Mouse (Mus musculus) adrenal gland, postnatal 10 days (tissue): ENCODE measurements around the gene Dnm2. TPM values are rescaled to one million over a fixed set of nuclear protein-coding genes. Genes with fewer than 3 reads are reported as not detected.
"Not testable (repeated sequence)": the region's sequence is repeated elsewhere in the genome, so short reads cannot be mapped to it uniquely, and the experiment has no call there.

ENCODE experiments used
- DNase-seq: peaks from one replicate; pipeline ENCODE4 v3.0.0; 2021; ENCODE audit warnings: mixed read lengths
- total RNA-seq, 2 experiments: library from RNA; stranded (reverse); gene quantifications; 2 replicates each; pipeline ENCODE4 v1.2.3; 2021

The Dnm2 gene
- total RNA-seq, 2 experiments from 2014 or later, result 79.1 to 94.7 TPM

DNA sequence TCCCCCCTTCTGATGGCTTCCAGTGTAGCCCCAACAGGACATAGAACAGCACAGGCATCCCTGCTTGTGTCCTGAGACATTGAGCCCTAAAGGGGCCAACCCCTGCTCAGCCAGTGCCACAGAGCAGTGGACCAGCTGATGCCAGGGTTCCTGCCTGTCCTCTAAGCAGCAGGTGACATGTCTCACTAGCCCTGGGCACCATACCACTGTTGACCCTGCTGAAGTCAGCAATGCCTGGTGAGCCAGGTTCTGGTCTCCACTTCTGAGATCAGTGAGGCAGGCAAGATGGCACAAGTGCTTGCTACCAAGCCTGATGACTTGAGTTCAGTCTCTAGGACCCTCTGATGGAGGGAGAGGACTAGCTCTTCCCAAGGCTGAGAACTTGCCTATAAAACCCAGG, 81.1 kb downstream of the Dnm2 start:
- DNase-seq, result no peak

DNA sequence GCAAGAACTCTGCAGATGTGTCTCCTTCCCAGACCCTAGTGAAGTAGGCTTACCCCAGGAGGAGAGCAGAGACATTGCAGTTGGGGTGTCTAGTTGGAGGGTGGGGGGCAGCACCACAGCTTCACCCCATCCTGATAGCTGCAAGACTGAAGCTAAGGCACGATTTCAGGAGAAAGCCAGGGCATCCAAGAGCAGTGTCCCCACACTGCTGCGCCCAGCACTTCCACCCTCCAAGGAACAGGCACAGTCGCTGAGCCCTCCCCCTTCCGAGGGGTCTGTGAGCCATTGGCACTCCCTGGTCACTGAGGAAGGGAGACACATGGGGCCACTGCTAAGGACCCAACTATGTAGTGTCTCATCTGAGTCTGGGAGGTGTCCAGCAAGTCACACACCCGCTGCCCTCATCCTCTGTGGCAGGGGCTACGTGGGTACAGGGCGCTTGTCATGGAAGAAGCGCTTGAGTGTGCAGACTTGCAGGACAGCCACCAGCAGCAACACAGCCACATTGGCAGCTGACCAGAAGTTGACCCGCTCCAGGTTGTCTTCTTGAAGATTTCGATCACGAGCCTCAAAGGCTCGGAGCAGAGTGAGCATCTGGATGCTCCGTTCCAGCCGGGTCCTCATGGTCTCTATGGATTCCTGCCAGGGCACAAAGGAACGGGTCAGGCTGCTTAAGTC, 83.2 kb downstream of the Dnm2 start:
- DNase-seq, result no peak

DNA sequence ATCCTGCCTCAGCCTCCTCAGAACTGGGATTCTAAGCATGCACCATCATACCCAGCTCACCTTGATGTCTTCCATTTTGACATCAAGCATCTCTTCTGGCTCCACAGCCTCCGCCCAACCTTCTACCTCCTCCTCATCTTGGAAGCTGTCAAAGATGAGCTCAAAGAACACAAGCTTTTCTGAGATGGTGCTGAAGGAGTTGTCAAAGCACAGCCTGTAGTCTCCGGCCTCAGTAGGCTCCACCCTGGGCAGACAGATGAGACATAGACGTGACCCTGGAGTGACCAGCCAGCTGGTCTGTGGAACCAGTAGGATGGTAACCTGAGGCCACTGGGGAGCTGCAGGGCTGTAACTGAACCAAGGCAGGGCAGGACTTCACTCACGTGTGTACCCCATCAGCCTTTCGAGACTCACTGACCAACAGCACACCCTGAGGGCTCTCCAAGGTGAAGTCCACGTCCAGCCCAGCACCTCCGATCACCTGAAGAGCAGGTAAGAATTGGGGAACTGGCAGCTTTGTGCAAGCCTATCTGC, 84.2 kb downstream of the Dnm2 start:
- no peak for DNase-seq

DNA sequence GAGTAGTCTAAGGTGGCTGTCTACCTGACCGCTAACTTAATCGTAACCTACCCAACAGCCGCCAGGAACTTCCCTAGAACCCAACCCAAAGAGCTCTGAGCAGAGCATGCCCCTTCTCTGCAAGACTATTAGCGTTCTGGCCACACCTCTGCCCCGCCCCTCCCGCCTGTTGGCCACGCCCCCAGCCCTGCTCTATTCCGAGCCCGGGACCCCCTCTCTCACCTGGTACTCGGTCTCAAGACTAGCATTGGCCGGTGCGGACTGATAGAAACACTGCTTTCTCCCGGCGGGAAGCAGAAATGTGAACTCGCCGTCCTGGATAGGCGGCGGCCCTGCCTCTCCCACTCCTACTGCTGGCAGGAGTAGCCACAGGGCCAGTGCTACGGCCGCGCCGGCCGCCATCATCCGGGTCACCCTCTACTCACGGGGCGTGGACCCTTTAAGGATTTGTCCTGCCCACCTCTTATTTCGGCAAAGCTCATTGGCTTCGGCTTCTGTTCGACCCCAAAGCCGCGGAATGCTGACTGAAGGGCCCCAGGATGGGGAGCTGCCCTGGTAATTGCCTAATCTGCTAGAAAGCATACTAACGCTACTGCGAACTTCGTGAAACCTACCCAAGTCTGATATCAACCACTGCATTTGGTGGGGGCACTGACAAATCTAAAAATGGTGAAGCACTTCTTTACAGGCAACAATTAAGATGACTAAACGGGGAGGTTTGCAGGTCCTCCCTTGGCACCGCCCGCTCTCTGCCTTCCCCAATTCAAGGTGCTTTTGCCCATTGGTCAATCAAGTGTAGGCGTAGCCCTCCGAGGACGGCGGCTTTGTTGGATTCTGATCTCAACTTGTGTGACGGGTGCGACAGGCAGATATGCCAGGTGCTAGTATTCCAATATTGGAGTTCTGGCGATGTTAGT, 85.3 kb downstream of the Dnm2 start, which contains the start of gene Tmed1:
TSS of gene Tmed1 (minus strand) at position 481 of the 917 bp plus-strand sequence.
- DNase-seq, result peak; percentile 96

DNA sequence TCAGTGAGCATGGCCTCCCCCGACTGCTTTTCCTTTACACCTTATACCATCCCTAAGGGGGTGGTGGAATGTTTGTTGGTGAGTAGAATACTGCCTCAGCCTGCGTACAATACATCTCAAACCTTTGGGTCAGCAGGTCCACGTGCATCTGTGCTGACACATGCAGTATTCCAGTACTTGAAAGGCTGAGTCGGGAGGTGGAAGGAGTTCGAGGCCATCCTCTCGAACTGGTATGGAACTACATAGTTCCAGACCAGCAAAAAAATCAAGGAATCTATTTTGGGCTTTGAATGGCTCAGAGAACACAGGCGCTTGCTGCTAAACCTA, 85.9 kb downstream of the Dnm2 start:
- DNase-seq, result no peak

DNA sequence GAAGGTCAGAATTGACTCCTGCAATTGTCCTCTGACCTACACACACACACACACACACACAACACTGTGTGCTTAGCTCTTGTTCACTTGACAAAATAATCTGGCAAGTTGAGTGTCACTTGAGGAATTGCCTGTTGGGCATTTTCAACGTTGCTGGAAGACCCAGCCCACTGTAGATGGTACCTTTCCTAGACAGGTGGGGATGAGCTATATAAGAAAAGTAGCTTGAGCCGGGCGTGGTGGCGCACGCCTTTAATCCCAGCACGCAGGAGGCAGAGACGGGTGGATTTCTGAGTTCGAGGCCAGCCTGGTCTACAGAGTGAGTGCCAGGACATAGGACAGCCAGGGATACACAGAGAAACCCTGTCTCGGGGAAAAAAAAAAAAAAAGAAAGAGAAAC, 86.3 kb downstream of the Dnm2 start:
- no peak for DNase-seq

DNA sequence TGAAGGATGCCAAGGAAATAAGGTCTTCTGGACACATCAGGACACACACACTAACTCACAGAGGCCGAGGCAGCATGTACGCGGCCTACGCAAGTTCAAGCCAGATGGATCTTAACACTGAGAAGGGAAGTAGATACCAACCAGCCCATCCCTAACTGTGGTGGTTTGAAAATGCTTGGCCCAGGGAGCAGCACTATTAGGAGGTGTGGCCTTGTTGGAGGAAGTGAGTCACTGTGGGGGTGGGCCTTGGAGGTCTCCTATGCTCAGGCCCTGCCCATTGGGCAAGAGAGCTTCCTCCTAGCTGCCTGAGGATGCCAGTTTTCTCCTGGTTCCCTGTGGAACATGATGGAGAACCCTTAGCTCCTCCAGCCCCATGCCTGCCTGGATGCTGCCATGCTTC, 88.8 kb downstream of the Dnm2 start:
- DNase-seq, result no peak

DNA sequence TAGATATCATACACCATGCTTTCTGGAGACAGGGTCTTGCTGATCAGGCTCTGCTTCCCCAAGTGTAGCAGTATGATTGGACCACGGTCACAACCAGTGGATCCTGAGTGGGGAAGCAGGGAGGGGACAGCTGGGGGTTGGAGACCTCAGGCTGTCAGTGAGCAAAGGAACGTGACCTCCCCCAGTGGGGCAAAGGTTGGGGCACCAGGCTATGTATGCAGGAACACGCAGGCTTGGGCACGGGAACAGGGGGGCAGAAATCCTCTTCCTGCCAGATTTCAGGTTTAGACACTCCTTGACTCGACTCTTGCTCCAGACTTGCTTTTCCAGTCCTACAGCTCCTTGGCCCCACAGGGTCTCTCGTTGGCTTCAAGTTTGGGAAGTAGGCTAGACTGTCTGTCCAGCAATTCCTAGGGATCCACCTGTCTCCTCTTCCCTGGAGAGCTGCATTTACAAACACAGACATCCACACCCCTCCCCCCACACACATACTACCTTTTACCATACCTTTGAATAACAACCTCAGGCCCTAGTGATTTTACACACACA, 93.3 kb downstream of the Dnm2 start:
- DNase-seq, result no peak

DNA sequence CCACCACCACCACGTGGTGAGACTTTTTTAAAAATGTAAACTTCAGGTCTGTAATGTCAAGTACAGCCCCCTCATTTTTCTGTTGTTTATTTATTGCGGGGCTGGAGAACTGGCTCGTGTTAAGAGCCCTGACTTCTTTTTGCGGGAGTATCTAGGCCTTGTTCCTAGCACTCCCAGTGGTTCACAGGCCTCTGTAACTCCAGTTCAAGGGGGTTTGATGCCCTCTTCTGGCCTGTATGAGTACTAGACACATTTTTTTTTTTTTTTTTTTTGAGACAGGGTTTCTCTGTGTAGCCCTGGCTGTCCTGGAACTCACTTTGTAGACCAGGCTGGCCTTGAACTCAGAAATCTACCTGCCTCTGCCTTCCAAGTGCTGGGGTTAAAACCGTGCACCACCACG, 94.0 kb downstream of the Dnm2 start:
- not testable (repeated sequence) for DNase-seq

DNA sequence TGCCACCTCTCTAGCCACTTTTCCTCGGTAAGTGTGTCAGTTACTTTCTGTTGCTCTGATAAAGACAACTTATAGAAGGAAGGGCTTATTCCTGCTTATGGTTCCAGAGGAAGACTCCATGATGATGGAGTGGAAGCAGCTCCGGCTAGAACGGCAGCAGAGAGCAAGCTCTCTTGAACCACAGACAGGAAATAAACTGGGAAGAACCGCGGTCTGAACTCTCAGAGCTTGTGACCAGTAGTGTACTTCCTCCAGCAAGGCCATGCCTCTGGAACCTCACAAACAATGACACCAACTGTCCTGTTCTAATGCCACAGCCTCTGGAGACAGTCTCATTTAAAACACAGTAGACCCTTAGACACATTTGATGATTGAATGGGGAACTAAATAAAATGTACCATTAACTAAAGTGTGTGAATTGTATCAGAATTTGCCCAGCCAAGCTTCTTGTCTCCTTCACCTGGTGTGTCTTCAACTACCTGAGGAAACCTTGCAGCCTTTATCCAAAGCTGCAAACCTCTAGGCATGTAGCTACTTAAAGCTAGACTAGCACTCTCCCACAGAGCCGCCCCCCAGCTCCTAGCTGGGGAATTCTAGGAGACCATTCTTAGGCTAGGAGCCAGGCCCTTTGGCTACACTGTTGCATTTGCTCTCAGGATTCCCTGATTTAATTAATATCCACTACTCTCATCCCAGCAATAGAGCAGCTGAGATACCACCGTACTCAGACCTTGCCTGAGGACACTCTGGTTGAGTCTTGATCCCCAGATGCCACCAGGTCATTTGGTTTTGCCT, 100.6 kb downstream of the Dnm2 start:
- no peak for DNase-seq

DNA sequence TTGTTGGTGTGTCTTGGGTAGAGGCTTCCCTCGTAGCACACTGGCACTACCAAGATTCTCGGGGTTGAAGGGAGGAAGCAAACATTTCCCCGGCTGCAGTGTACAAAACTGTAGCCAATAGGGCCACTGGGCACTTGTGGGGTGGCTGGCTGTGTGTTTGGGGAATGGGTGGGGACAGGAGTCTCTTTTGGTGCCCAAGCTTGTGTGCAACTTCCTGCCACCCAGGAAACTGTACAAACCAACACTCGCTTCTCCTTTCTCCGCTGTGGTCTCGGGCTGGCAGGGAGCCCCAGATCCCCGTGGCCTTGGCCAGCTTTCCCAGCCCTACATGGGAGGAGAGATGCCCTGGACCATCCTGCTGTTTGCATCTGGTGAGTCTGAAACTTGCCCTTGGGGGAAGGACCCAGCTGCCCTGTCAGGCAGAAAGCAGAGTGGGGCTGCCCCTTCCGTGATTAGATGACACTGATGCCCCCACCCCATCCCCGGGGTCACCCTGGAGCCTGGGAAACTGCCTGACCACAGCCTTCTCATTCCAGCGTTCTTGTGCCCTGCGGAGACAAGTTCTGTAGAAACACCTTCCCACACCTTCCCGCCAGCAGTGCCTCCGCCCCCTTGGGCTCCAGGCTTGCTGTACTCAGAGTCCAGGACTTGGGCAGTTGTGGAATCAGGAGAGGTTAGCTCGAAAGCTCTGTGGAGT, 101.4 kb downstream of the Dnm2 start, which contains the start of gene AB124611:
TSS of gene AB124611 (plus strand) at position 240 of the 697 bp plus-strand sequence.
- no peak for DNase-seq

DNA sequence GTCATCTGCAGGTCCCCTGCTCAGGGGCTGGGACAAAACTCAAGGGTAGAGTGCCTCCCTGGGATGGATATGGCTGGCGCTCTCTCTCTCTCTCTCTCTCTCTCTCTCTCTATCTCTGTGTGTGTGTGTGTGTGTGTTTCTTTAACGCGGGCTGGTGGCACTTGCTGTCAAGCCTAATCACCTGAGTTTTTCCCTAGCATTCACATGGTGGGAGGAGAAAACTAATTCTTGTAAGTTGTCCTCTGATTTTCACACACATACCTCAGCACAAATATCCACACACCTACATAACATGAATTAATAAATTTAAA, 101.9 kb downstream of the Dnm2 start:
- no peak for DNase-seq

DNA sequence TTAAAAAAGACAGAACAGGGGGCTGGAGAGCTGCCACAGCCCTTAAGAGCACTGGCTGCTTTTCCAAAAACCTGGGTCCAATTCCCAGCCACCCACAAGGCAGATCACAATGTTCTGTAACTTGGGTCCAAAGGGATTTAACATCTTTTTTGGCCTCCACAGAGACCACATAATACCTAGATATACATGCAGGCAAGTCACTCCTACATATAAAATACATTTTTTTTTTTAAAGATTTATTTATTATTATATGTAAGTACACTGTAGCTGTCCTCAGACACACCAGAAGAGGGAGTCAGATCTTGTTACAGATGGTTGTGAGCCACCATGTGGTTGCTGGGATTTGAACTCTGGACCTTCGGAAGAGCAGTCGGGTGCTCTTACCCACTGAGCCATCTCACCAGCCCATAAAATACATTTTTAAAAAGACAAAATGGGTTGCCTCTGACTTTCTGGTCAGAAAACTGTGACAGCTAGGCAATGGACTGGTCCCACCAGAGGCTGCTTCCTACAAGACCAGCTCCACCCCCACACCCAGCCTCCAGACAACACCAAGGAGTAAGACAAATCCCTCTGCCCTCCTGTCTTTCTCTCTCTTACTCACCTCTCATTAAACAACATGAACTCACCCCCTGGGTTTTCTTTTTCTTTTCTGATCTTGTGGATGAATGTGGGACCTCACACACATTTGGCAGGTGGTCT, 102.5 kb downstream of the Dnm2 start:
- DNase-seq, result no peak

DNA sequence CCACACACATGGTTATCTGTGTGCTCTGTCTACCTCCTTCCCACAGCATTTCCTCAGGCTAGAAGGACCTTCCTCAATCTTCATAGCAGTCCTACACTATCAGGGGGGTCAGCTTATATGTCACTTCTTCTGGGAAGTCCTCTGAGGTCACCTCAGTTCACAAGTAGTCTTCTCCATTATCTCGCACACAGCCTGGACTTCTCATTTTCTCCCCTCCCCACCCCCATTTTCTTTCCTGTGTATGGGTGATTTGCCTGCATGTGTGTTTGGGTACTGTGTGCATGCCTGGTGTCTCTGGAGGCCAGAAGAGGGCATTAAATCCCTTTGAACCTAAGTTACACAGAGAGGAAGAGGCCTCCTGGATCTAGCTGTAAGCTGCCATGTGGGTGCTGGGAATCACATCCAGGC, 103.2 kb downstream of the Dnm2 start:
- DNase-seq, result no peak

DNA sequence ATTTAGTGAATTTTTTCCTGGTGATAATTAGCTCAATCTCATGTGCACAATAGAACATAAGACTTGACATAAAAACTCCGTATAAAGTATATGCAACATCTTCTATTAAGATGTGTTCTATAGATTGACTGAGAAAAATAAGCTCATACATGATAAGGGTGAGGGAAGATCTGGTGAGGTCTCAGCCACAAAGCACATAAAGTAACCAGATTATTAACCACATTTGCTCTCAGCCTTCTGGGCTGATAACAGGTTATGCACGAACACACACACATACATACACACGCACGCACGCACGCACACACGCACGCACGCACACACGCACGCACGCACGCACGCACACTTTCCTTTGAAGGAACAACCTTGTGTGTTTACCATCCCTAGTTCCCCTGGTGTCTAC, 111.8 kb downstream of the Dnm2 start:
- DNase-seq, result no peak

DNA sequence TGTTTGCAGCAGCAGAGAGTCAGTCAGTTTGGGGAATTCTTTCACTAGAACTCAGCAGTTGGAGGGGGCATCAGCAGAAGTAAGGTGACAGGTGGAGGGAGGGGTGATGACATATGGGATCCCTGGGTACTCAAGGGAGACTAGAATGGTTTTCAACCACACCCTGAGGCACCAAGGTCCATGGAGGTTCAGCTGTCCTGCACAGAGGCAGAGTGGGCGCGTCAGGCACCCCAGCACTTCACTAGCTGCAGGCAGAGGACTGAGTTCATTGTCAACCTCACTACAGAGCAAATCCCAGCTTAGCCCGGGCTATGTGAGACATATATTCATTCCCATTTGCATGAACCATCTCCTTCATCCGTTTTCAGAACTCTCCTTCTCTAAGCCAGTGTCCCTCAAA, 112.3 kb downstream of the Dnm2 start:
- DNase-seq, result no peak

DNA sequence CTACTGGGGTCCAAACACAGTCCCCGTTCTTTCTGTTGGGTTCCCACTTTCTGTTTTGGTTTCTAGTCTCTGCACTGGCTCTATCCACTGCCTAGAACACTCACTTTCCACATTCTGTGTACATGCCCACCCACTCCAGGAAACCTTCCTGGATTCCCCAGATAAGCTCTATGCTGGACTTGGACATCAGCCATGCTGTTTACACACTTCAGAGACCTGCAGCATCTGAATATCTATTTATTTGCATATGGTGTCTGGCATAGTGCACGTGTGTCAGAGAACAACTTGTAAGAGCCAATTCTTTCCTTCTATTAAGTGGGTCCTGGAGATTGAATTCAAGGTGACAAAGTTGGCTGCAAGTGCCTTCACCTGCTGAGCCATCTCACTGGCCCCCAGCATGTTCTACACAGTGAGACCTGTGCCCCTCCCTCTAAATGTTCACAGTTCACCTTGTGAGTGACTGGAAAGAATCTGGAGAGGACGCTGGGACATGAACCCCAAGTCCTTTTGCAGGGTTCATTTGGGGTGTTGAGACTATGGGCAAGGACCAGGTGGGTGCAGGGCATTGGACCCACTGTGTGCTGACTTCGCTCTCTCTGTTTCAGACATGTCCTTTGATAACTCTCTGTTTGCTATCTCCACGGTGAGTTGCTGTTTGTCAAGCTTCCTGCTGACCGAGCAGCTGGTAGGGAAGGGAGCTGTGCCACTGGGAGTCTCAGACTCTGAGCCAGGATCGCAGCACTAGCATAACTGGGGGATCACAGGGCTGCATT, 115.5 kb downstream of the Dnm2 start:
- DNase-seq, result no peak

DNA sequence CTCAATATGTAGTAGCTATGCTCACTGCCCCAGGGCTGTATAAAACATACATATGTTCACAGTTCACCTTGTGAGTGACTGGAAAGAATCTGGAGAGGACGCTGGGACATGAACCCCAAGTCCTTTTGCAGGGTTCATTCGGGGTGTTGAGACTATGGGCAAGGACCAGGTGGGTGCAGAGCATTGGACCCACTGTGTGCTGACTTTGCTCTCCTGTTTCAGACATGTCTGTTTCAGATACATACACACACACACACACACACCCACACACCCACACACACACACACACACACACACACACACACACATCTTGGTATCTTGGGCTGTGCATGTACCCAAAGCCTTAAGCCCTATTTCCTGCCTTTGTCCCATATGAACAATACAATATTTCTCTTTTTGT, 117.3 kb downstream of the Dnm2 start:
- DNase-seq, result not testable (repeated sequence)

DNA sequence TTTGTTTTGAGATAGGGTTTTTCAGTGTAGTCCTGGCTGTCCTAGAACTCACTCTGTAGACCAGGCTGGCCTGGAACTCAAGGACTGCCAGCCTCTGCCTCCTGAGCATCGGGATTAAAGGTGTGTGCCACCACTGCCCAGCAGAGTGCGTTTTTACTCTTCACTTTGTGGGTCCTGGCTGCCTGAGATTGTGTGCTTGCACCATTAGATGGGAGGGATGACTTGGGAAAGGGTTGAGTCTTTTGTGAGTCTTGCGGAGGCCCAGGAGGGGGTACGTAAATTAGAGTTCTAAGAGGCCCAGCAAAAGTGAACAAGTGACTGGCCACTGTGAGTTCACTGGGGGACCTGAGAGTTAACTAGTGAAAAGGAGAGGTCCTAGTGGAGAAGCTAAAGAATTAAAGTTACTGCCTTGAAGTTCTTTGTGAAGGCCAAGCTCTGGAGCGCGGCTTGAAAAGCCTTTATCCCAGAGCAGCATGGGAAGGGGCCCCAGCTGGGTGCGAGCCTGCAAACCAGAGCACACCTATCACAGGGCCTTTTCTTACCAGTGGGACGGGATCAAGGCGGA, 120.7 kb downstream of the Dnm2 start:
- DNase-seq, result no peak
